Mouse (Mus musculus) neural tube, embryonic 10.5 days (tissue): ENCODE data around the gene Olfr429.
"Not testable (repeated sequence)": the region's sequence is repeated elsewhere in the genome, so short reads cannot be mapped to it uniquely, and the experiment has no call there.

ENCODE experiments used
- DNase-seq: peaks from one replicate; pipeline ENCODE4 v3.0.0-alpha.2; 2017; ENCODE audit warnings: low spot score; ENCODE audit errors: extremely low spot score

Gene Olfr429

GRCm38 (mm10) chr1:174084031-174084430, at the start of gene Olfr429:
Olfr429 (plus strand) TSS chr1:174084331.
- no peak for DNase-seq

GRCm38 (mm10) chr1:174035841-174036240, 48.3 kb upstream of the Olfr429 start:
- no peak for DNase-seq

- DNase-seq: no peak
Measured at GRCm38 (mm10) chr1:174038480-174038879, 45.7 kb upstream of the Olfr429 start.

GRCm38 (mm10) chr1:174040523-174041177, 43.5 kb upstream of the Olfr429 start, which contains the start of gene Olfr433:
Olfr433 (plus strand) TSS chr1:174040705.
- no peak for DNase-seq

- DNase-seq: not testable (repeated sequence)
Measured at GRCm38 (mm10) chr1:174042091-174042884, 41.8 kb upstream of the Olfr429 start.

GRCm38 (mm10) chr1:174044431-174044830, 39.7 kb upstream of the Olfr429 start:
- DNase-seq: no peak

- not testable (repeated sequence) for DNase-seq
Measured at GRCm38 (mm10) chr1:174048227-174048626, 35.9 kb upstream of the Olfr429 start.

GRCm38 (mm10) chr1:174048893-174049292, 35.2 kb upstream of the Olfr429 start, which contains the start of gene Olfr432:
Olfr432 (plus strand) TSS chr1:174049205.
- DNase-seq: no peak

GRCm38 (mm10) chr1:174049357-174049756, 34.8 kb upstream of the Olfr429 start:
- not testable (repeated sequence) for DNase-seq

- DNase-seq: no peak
Measured at GRCm38 (mm10) chr1:174050532-174050931, 33.6 kb upstream of the Olfr429 start.

GRCm38 (mm10) chr1:174051515-174051914, 32.6 kb upstream of the Olfr429 start:
- no peak for DNase-seq

GRCm38 (mm10) chr1:174051931-174052536, 32.1 kb upstream of the Olfr429 start:
- DNase-seq: no peak

- DNase-seq: no peak
Measured at GRCm38 (mm10) chr1:174052981-174053380, 31.1 kb upstream of the Olfr429 start.

GRCm38 (mm10) chr1:174055248-174055647, 28.9 kb upstream of the Olfr429 start:
- DNase-seq: no peak

GRCm38 (mm10) chr1:174066305-174066704, 17.8 kb upstream of the Olfr429 start, which contains the start of gene Olfr430:
Olfr430 (plus strand) TSS chr1:174066605.
- no peak for DNase-seq

- no peak for DNase-seq
Measured at GRCm38 (mm10) chr1:174096591-174096990, 12.5 kb downstream of the Olfr429 start, which contains the start of gene Olfr427. Olfr427 (plus strand) TSS chr1:174096891.

- no peak for DNase-seq
Measured at GRCm38 (mm10) chr1:174103735-174104134, 19.6 kb downstream of the Olfr429 start.

- no peak for DNase-seq
Measured at GRCm38 (mm10) chr1:174121062-174121461, 36.9 kb downstream of the Olfr429 start, which contains the start of gene Olfr231. Olfr231 (minus strand) TSS chr1:174121162.

- DNase-seq: no peak
Measured at GRCm38 (mm10) chr1:174131217-174131616, 47.1 kb downstream of the Olfr429 start, which contains the start of gene Olfr424. Olfr424 (plus strand) TSS chr1:174131517.

- no peak for DNase-seq
Measured at GRCm38 (mm10) chr1:174131999-174132398, 47.9 kb downstream of the Olfr429 start.
